Mouse (Mus musculus): Measurements from ENCODE around the gene Hhat. TPM values are rescaled to one million over a fixed set of nuclear protein-coding genes. Genes with fewer than 3 reads are reported as not detected.

Hhat gene
- total RNA-seq, 1 experiment from 2014 or later: 8.3 TPM

DNA sequence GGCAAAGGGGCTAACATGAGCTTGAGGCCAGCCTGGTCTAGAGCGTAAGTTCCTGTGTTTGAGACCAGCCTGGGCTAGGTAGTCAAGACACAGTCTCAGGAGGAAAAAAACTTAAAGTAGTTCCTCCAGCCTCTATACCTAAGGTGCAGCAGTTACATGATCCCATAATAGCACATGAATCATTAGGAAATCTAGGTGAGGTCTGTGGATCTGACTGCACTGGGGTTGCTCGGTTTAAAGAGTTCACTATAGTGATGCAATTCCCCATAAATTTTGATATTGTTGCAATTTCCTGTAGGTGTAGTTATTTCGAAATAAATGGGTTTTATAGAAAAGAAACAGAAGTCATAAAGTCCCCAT, 26.2 kb downstream of the Hhat start:
- no peak for DNase-seq

DNA sequence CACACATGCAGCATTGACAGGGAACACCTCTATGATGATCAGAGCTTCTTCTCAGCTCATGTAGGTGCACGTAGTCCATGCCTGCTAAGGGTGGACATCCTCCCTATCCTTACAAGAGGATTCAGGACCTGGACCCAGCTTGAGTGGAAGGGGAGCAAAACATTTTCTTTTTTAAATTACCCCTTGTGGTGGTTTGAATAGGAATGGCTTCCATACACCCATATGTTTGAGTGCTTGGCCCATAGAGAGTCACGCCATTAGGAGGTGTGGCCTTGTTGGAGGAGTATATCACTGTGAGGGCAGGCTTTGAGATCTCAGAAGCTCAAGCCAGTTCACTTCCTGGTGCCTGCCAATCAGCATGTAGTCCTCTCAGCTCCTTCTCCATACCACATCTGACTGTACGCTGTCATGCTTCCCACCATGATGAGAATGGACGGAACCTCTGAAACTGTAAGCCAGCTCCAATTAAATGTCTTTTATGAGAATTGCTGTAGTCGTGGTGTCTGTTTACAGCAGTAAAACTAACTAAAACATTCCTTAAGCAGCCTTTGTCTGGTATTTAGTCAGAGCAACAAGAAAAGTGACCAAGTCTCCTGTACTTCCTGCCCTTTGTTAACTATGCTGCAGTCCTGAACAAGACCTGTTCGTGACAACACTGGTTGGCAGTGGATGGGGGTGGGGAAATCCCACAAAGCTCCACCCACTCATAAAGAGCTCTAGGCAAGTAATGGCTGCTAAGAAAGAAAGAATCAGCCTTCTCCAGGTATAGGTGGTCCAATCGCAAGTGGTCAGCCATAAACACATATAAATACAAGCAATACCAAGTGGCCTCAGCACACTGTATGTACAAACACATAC, 28.4 kb downstream of the Hhat start:
- DNase-seq: no peak

GRCm38 (mm10) chr1:192741896-192742295, 29.1 kb downstream of the Hhat start:
- no peak for DNase-seq

DNA sequence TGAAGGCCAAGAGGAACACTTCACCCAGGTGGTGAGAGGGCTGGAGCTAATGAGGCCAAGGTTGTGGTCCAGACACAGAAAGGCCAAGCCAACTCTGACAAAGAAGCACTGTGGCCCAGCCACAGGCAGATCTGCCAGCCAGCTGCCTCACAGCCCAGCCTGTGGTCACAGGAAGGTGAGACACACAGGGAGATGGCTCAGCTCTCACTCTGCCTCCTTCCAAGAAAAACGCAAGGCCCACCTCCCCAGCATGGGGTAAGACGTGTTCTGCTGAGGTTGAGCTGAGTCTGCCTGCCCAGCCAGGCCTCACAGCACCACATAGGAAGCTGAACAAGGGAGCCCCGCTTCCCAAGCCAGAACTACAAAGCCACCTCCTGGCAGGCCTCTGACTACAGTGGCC, 34.5 kb downstream of the Hhat start:
- DNase-seq: no peak

DNA sequence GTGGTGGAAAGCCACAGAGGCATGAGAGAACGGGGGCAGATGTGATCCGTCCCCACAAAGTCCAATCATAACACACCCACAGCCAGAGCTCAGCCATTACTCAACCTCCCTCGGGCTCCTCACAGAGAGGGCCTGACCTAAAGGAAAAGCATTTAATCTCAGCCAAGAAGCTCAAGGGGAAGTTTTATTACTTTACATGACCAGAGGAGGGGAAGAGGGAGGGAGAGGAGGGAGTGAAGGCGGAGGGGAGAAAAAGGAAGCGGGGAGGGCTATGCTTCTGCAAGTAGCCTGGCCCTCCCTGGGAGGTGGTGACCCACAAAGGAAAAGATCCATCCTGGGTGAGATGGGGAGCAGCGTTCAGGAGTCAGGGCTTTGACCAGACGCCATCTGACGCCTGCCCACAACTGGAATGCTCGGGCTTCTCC, 35.0 kb downstream of the Hhat start:
- no peak for DNase-seq

DNA sequence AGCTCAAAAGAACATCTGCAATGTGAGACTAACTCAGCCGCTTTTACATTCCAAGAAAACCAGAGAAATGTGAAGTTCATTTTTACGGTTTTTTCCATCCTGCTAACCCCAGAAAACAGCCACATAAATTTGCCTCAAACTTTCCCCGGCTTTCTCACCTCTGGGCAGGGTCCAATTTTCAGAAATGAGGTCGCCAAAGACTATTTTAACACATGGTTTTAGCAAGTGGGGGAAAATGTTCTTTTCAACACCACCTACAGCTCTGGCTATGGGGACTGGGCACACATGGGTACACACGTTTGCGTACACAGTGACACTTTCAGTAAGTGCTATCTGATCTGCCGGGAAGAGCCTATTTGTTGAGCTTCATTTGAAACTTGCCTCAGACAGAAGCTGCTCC, 40.5 kb downstream of the Hhat start:
- no peak for DNase-seq

GRCm38 (mm10) chr1:192726996-192727624, 43.9 kb downstream of the Hhat start:
- peak; percentile 69 for DNase-seq

- DNase-seq: peak; percentile 76
Observed at GRCm38 (mm10) chr1:192722147-192722546, 48.9 kb downstream of the Hhat start.

DNA sequence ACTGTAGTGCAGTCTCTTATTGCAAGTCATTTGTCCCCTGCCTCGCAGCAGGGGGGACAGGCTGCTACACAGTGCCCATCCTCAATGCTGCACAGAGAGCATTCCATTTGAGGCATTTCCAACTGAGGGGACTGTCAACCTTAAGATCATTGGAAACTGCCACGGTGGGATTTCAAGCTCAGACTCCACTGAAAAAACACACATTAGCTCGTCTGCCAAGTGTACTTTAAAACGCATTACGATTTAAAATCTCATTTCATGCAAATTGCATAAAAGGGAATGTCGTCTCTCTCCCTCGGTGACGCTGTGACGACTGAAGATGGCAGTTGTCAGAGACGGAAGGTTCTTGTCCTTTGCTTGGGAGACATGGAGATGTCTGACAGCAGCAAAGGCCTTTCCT, 50.9 kb downstream of the Hhat start:
- DNase-seq: no peak

DNA sequence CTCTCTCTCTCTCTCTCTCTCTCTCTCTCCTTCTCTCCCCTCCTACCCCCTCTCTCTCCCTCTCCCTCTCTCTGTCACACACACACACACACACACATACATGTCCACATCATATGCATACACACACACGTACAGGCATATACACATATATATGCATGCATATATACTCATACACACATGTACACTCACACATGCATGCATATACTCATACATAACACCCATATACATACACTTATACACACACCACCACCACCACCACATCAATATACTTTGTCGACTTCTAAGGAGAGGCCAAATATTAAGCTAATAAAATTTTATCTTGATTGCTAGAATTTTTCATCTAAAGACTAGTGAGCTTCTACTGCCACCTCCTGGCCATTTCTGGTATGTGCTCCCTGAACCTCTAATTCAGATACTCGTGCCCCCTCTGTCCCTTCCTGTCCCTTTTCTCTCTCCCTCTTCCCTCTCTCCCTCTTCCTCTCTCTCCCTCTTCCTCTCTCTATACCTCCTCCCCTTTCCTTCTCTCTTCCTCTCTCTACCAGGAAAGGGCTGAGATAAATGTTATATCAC, 59.2 kb downstream of the Hhat start:
- peak; percentile 54 for DNase-seq

DNA sequence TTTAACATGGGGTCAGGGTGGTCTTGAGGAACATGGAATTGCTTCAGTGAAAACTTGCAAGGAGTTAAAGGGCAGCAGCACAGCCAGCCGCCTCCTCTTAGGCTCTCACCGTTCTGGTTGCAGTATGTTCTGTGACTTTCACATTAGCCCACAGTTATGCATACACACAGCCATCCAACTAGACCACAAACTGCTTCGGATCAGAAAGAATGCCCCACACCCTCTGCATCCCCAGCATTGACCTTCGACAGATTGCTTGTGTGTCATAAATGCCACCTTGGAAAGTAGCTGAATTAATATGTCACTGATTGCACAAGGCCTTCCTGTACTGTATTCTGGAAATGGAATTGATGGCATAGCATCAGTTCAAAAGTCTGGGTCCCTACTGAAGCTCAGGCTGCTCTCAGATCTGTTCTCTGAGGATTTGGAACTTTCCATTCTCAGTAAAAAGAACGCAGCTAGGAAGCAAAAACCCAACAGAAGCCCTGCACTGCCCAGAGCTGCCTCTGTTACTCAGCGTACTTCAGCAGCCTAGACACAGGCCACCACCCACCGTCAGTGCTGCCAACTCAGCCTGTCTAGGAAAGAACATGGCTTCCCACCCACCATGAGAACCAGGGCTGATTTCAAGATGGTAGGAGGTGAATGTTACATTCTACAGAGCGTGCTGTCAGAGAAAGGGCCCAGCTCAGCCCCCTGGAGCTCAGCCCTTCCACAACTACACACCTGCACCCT, 70.5 kb downstream of the Hhat start:
- DNase-seq: no peak

GRCm38 (mm10) chr1:192699101-192699500, 71.9 kb downstream of the Hhat start:
- no peak for DNase-seq

DNA sequence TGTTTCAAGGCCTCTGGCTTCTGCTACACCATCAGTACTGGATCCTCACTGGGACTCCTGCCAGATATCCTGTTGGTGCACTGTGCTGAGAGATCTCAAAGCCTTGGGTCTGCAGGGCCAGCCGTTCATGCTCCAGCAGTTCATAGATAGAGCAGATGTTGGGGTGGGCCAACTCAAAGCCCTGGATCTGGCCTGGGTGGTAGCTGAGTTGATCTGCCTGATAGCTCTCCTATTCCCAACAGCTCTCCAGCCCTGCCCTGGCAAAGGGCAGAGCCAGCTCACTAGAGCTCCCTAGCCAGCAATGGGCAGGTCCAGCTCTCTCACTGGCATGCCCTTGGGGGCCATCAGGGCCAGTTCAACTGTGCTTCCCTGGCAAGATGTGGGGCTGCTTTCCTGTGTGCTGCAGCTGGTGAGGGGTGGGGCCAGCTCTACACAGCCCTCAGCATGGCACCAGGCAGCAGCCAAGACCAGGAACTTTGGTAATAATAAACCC, 74.6 kb downstream of the Hhat start:
- DNase-seq: peak; percentile 52

DNA sequence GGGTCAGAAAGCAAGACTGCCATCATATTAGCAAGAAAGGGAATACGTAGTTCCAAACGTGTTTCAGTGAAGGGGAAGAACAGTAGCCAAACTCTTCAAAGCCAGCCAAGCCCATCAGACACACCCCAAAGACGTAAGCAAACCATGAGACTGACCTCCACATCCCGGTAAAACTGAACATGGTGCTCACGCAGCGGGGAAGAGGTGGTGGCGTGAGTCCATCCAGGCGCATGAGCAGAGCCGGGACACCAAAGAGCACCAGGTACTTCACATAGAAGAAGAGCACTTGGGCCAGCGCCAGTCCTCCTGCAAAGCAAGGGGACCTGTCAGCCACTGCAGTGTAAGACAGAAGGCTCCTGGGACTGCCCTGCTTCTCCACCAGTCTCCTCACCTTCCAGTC, 77.4 kb downstream of the Hhat start:
- no peak for DNase-seq

- DNase-seq: no peak
Observed at GRCm38 (mm10) chr1:192692982-192693381, 78.0 kb downstream of the Hhat start.

DNA sequence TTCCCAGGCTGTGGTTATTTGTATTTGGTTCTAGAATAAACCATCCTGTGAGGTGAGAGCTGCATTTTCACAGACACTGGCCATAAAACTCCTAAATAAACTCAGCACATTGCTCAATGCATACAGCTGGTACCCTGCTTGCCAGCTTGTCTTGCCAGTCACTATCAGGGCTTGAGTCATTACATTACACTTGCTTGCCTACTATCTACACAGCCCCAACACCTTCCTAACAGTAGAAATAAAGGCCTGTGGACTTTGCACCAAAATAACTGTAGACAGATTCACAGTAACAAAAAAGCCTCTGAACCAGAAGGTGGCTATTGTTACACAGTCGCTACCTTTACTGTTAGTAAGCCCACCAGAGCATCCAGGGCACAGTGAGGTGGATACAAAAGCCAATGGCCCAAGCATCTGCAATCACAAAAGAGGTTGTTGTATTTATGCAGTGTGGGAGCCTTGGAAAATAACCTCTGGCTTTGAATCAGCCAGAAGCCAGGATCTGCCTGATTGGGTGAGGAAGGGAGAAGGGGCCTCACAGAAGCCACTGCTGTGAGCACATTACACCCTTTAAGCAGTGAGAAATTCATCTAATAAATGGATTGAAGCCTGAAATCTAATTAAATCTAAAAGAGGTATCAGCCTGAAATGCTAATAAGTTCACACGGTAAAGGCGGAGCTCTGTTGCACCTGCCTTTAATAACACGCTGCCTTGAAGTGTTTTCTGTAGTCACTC, 88.6 kb downstream of the Hhat start:
- no peak for DNase-seq

- no peak for DNase-seq
Observed at GRCm38 (mm10) chr1:192677236-192677635, 93.8 kb downstream of the Hhat start.

DNA sequence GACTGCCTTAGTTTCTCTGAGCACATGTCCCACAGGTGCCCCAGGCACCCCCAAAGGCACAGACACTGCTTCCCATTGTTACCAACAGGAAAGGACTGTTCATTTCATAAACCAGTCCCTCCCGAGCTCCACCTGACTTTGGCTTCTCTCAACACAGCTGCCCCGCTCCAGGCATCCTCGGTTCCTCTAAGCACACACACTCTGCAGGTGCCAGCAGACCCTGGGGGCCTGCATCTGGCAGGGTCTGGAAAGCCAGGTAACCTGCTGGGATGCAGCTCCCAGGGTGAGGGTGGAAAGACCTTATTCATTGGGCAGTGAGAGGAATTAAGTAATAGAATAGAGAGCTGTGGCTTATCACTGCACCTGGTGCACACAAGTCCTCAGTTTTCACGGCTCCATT, 107.4 kb downstream of the Hhat start:
- no peak for DNase-seq

DNA sequence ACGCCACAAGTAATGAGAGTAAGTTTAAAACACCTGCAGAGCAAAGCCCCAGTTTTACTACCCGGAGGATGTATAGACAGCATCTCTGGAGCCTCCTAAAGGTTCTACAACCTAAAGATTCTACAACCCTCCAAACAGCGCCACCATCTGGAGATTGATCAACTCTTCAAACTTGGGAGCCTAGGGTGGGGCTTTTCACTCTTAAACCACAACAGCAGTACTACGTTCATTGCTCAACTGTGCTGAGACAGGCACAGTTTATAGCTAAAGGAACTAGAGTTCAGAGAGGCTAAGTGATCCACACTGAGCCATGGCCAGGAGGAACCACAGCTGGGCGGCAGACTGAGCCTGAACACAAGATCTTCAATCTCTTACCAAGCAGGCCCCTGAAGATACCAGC, 107.9 kb downstream of the Hhat start:
- no peak for DNase-seq

DNA sequence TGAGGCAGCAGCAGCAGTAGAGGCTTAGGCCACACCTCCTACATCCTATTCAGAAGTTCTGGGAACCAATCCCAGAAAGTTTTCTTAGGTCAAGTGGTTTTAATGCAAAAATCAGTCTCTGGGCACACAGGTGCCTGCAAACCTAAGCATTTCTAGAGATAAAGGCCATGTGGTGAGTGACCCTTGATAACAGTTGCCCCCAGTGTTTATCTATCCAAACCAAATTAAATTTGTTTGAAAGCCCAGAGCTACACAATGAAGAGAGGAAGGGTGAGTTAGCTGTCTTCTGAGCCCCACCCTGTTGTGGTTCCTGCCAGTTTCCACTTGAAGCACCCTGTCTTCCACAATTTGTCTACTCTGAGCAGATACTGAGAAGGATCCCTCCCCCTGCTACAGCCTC, 109.4 kb downstream of the Hhat start:
- no peak for DNase-seq

GRCm38 (mm10) chr1:192657417-192657816, 113.6 kb downstream of the Hhat start:
- DNase-seq: no peak

DNA sequence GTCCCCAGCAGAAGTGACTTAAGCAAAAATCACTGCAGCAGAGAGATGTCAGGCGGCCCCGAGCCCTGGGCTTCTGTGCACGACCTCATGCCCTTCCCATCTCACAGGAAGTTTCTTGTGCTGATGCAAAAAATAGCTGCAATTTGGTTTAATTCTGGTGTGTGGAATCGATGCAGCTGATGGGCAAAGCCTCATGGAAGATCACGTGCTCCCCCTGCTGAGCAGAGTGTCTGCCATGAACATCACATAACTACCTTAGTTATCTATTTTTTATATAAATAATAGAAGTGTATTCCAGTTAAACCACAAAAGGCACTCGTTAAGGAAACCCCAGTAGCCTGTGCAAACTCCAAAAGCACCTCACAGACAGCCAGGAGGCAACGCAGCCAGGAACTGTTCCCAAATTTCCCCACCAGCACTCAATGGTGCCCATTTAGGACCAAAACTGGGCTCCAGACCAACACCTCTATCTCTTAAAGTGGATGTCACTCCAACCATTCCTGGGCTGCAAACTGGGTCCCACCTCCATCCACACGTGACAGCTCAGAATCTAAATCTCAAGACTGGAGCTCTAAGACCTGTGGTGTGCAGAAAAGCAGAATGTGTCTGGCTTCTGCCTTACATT, 118.9 kb downstream of the Hhat start:
- DNase-seq: no peak

Data from adrenal gland, postnatal 25 days (tissue).